Mouse (Mus musculus): ENCODE data around the gene Homez. TPM values are rescaled to one million over a fixed set of nuclear protein-coding genes. Genes with fewer than 3 reads are reported as not detected.

Homez gene
- polyA plus RNA-seq, 1 experiment: 2.5 TPM

- TF ChIP-seq MYOG (IDR thresholded peaks at IDR 0.05; ENCODE audit: control insufficient read depth in 1 of 3, insufficient read depth in 1 of 3, insufficient read length in 2 of 3, low read depth in 2 of 3): no peak
- TF ChIP-seq SRF (IDR thresholded peaks at IDR 0.05; ENCODE audit: control insufficient read depth, insufficient read length, low read depth): no peak
- no peak for TF ChIP-seq POLR2A (IDR thresholded peaks at IDR 0.05; ENCODE audit: insufficient read length, low read depth)
- TF ChIP-seq MAX (IDR thresholded peaks at IDR 0.05; ENCODE audit: low read depth): no peak
- no peak for TF ChIP-seq USF1 (IDR thresholded peaks at IDR 0.05; ENCODE audit: low read depth)
- TF ChIP-seq E2F4 (IDR thresholded peaks at IDR 0.05; ENCODE audit: insufficient read depth): no peak
- no peak for TF ChIP-seq POLR2AphosphoS2 (IDR thresholded peaks at IDR 0.05; ENCODE audit: insufficient read length, low read depth)
- TF ChIP-seq REST (IDR thresholded peaks at IDR 0.05; ENCODE audit: insufficient read depth, insufficient read length): no peak
- no peak for TF ChIP-seq TCF3 (IDR thresholded peaks at IDR 0.05; ENCODE audit: insufficient read length, low read depth)
- TF ChIP-seq TCF12 (IDR thresholded peaks at IDR 0.05; ENCODE audit: insufficient read depth, poor library complexity, severe bottlenecking): no peak
- no peak for TF ChIP-seq MYOD1 (IDR thresholded peaks at IDR 0.05; ENCODE audit: control insufficient read depth in 1 of 3, insufficient read length in 2 of 3, low read depth in 2 of 3)
- TF ChIP-seq CEBPB (IDR thresholded peaks at IDR 0.05; ENCODE audit: insufficient read depth, poor library complexity, severe bottlenecking): no peak
- peaks cover 26% of the 10 kb centered on the region for H3K79me2 ChIP-seq (ENCODE audit: control insufficient read depth, insufficient read depth)
- H3K4me3 ChIP-seq: peak overlapping the region; percentile 86
- peak overlapping the region; percentile 87 for H3ac ChIP-seq (ENCODE audit: control insufficient read depth, insufficient read length)
- H3K4me2 ChIP-seq (ENCODE audit: low read depth): peak overlapping the region; percentile 93
- no peaks in the 10 kb centered on the region for H3K27me3 ChIP-seq (ENCODE audit: control insufficient read depth, insufficient read depth, insufficient read length)
- peaks cover 22% of the 10 kb centered on the region for H3K36me3 ChIP-seq (ENCODE audit: control insufficient read depth, insufficient read depth)
These were observed 23.8 kb upstream of the Homez start for GRCm38 (mm10) chr14:54894296-54895151.

DNA sequence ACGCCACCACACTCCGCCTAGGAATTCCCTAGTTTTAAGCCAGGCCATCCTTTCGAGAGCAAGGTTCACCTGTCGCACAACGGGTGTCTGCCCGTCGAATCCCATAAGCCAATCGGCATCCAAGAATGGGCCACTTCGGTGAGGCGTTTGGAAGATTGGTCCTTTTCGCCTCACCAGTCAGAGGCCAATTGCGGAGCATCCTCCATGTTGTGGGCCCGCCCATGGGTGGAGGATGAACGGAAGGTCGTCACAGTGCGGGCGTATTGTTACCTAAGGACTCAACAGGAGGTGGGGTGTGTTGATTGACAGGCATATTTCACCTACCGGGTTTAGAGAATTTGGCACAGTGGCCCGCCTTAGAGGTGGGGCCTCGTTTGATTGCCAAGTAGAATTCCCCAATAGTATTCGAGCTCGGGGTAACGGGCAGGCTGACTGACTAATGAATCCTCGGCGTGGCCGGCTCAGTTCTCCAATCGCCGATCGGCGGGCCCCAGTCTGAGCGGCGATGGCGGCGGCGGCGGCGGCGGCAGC lies 23.0 kb upstream of the Homez start:
- TF ChIP-seq MAX (IDR thresholded peaks at IDR 0.05; ENCODE audit: low read depth): no peak
- no peak for TF ChIP-seq CEBPB (IDR thresholded peaks at IDR 0.05; ENCODE audit: insufficient read depth, poor library complexity, severe bottlenecking)
- TF ChIP-seq USF1 (IDR thresholded peaks at IDR 0.05; ENCODE audit: low read depth): no peak
- TF ChIP-seq POLR2AphosphoS2 (IDR thresholded peaks at IDR 0.05; ENCODE audit: insufficient read length, low read depth): peak; percentile 88
- no peak for TF ChIP-seq SRF (IDR thresholded peaks at IDR 0.05; ENCODE audit: control insufficient read depth, insufficient read length, low read depth)
- peak in 1 of 3 experiments; percentile 45 for TF ChIP-seq MYOG (IDR thresholded peaks at IDR 0.05; ENCODE audit: control insufficient read depth in 1 of 3, insufficient read depth in 1 of 3, insufficient read length in 2 of 3, low read depth in 2 of 3)
- no peak for TF ChIP-seq TCF12 (IDR thresholded peaks at IDR 0.05; ENCODE audit: insufficient read depth, poor library complexity, severe bottlenecking)
- TF ChIP-seq TCF3 (IDR thresholded peaks at IDR 0.05; ENCODE audit: insufficient read length, low read depth): no peak
- TF ChIP-seq E2F4 (IDR thresholded peaks at IDR 0.05; ENCODE audit: insufficient read depth): no peak
- TF ChIP-seq REST (IDR thresholded peaks at IDR 0.05; ENCODE audit: insufficient read depth, insufficient read length): no peak
- no peak for TF ChIP-seq POLR2A (IDR thresholded peaks at IDR 0.05; ENCODE audit: insufficient read length, low read depth)
- TF ChIP-seq MYOD1 (IDR thresholded peaks at IDR 0.05; ENCODE audit: control insufficient read depth in 1 of 3, insufficient read length in 2 of 3, low read depth in 2 of 3): peak in 2 of 3 experiments; percentile 37 to 58
- peak overlapping the region; percentile 87 for H3ac ChIP-seq (ENCODE audit: control insufficient read depth, insufficient read length)
- no peaks in the 10 kb centered on the region for H3K27me3 ChIP-seq (ENCODE audit: control insufficient read depth, insufficient read depth, insufficient read length)
- H3K36me3 ChIP-seq (ENCODE audit: control insufficient read depth, insufficient read depth): peaks cover 17% of the 10 kb centered on the region
- H3K4me3 ChIP-seq: peak overlapping the region; percentile 86
- H3K4me2 ChIP-seq (ENCODE audit: low read depth): peak overlapping the region; percentile 66
- peaks cover 26% of the 10 kb centered on the region for H3K79me2 ChIP-seq (ENCODE audit: control insufficient read depth, insufficient read depth)

- Histone ChIP-seq H3K4me2 (ENCODE audit: low read depth) (peak within 1 kb of the TSS; percentile 66), H3ac (ENCODE audit: control insufficient read depth, insufficient read length) (no peak within 1 kb of the TSS), H3K4me3 (peak within 1 kb of the TSS; percentile 86), H3K27me3 (ENCODE audit: control insufficient read depth, insufficient read depth, insufficient read length) (no peaks in the 10 kb centered on the region), H3K79me2 (ENCODE audit: control insufficient read depth, insufficient read depth) (peaks cover 26% of the 10 kb centered on the region), H3K36me3 (ENCODE audit: control insufficient read depth, insufficient read depth) (peaks cover 11% of the 10 kb centered on the region)
- TF ChIP-seq MYOG (IDR thresholded peaks at IDR 0.05; ENCODE audit: control insufficient read depth in 1 of 3, insufficient read depth in 1 of 3, insufficient read length in 2 of 3, low read depth in 2 of 3) (no peak), MYOD1 (IDR thresholded peaks at IDR 0.05; ENCODE audit: control insufficient read depth in 1 of 3, insufficient read length in 2 of 3, low read depth in 2 of 3) (no peak), POLR2A (IDR thresholded peaks at IDR 0.05; ENCODE audit: insufficient read length, low read depth) (no peak), TCF12 (IDR thresholded peaks at IDR 0.05; ENCODE audit: insufficient read depth, poor library complexity, severe bottlenecking) (no peak), SRF (IDR thresholded peaks at IDR 0.05; ENCODE audit: control insufficient read depth, insufficient read length, low read depth) (no peak), CEBPB (IDR thresholded peaks at IDR 0.05; ENCODE audit: insufficient read depth, poor library complexity, severe bottlenecking) (no peak), E2F4 (IDR thresholded peaks at IDR 0.05; ENCODE audit: insufficient read depth) (no peak), REST (IDR thresholded peaks at IDR 0.05; ENCODE audit: insufficient read depth, insufficient read length) (no peak), MAX (IDR thresholded peaks at IDR 0.05; ENCODE audit: low read depth) (no peak), POLR2AphosphoS2 (IDR thresholded peaks at IDR 0.05; ENCODE audit: insufficient read length, low read depth) (no peak), TCF3 (IDR thresholded peaks at IDR 0.05; ENCODE audit: insufficient read length, low read depth) (no peak), USF1 (IDR thresholded peaks at IDR 0.05; ENCODE audit: low read depth) (no peak)
These were observed 21.4 kb upstream of the Homez start, which contains the start of gene Pabpn1 for GRCm38 (mm10) chr14:54892200-54892599. Gene Pabpn1 (plus strand): TSS chr14:54892500.

DNA sequence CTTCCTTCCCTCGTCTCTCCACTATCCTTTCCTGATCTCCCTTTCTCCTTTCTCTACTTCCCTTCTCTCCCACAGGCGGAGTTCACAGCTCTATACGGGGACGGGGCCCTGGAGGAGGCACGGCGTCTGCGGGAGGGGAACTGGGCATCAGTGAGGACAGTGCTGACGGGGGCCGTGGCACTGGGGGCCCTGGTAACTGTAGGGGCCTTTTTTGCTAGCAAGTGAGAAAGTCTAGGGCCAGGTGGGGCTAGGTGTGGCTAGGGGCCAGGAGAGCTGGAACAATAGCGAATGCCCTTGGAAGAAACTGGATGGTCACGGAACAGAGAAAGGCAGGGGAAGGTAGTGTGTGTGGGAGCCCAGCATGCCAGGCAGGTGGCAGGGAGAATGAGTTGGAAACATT lies 14.5 kb upstream of the Homez start:
- Histone ChIP-seq H3K4me2 (ENCODE audit: low read depth) (no peak overlapping the region), H3ac (ENCODE audit: control insufficient read depth, insufficient read length) (no peak overlapping the region), H3K36me3 (ENCODE audit: control insufficient read depth, insufficient read depth) (no peaks in the 10 kb centered on the region), H3K79me2 (ENCODE audit: control insufficient read depth, insufficient read depth) (peaks cover 25% of the 10 kb centered on the region), H3K27me3 (ENCODE audit: control insufficient read depth, insufficient read depth, insufficient read length) (no peaks in the 10 kb centered on the region), H3K4me3 (no peak overlapping the region)
- TF ChIP-seq POLR2AphosphoS2 (IDR thresholded peaks at IDR 0.05; ENCODE audit: insufficient read length, low read depth) (no peak), E2F4 (IDR thresholded peaks at IDR 0.05; ENCODE audit: insufficient read depth) (no peak), SRF (IDR thresholded peaks at IDR 0.05; ENCODE audit: control insufficient read depth, insufficient read length, low read depth) (no peak), MYOD1 (IDR thresholded peaks at IDR 0.05; ENCODE audit: control insufficient read depth in 1 of 3, insufficient read length in 2 of 3, low read depth in 2 of 3) (no peak), CEBPB (IDR thresholded peaks at IDR 0.05; ENCODE audit: insufficient read depth, poor library complexity, severe bottlenecking) (no peak), MYOG (IDR thresholded peaks at IDR 0.05; ENCODE audit: control insufficient read depth in 1 of 3, insufficient read depth in 1 of 3, insufficient read length in 2 of 3, low read depth in 2 of 3) (no peak), TCF3 (IDR thresholded peaks at IDR 0.05; ENCODE audit: insufficient read length, low read depth) (no peak), USF1 (IDR thresholded peaks at IDR 0.05; ENCODE audit: low read depth) (no peak), MAX (IDR thresholded peaks at IDR 0.05; ENCODE audit: low read depth) (no peak), REST (IDR thresholded peaks at IDR 0.05; ENCODE audit: insufficient read depth, insufficient read length) (no peak), POLR2A (IDR thresholded peaks at IDR 0.05; ENCODE audit: insufficient read length, low read depth) (no peak), TCF12 (IDR thresholded peaks at IDR 0.05; ENCODE audit: insufficient read depth, poor library complexity, severe bottlenecking) (no peak)

All from myocyte (in vitro differentiated cells).